Mouse (Mus musculus) spleen, adult 2 months (tissue): ENCODE data around the gene A930017K11Rik. TPM values are rescaled to one million over a fixed set of nuclear protein-coding genes. Genes with fewer than 3 reads are reported as not detected.

Experiments used
- DNase-seq, 2 experiments: peaks; one replicate each; pipeline versions ENCODE4 v3.0.0 to v3.0.0-alpha.2; 2012 to 2021; ENCODE audit warnings: low spot score in 2 of 2, low read depth in 1 of 2
- H3K27ac ChIP-seq: fragments of 200-500 bp; 2 replicates; pipeline ENCODE4 v1.5.1; 2012; ENCODE audit warnings: low read length, inconsistent platforms; ENCODE audit not compliant: insufficient read depth
- H3K27me3 ChIP-seq: fragments of 200-500 bp; 2 replicates; pipeline ENCODE4 v1.6.1; 2012; ENCODE audit warnings: mild to moderate bottlenecking, moderate library complexity, low read length, inconsistent platforms; ENCODE audit not compliant: control insufficient read depth, insufficient read depth
- H3K36me3 ChIP-seq: fragments of 200-500 bp; 2 replicates; pipeline ENCODE4 v1.6.1; 2012; ENCODE audit warnings: mild to moderate bottlenecking, low read length, inconsistent platforms; ENCODE audit not compliant: control insufficient read depth, insufficient read depth
- H3K4me1 ChIP-seq: fragments of 200-500 bp; 2 replicates; pipeline ENCODE4 v1.6.1; 2011; ENCODE audit warnings: inconsistent platforms; ENCODE audit not compliant: control insufficient read depth, insufficient read depth, insufficient read length
- H3K4me3 ChIP-seq: fragments of 200-500 bp; 2 replicates; pipeline ENCODE4 v1.5.1; 2011; ENCODE audit warnings: mild to moderate bottlenecking, inconsistent platforms; ENCODE audit not compliant: insufficient read depth, insufficient read length; ENCODE audit errors: extremely low read depth
- CTCF ChIP-seq: fragments of 200-500 bp; IDR thresholded peaks from 2 replicates; pipeline ENCODE4 v1.5.1; 2011; ENCODE audit warnings: mild to moderate bottlenecking, inconsistent platforms; ENCODE audit not compliant: insufficient read depth, insufficient read length, insufficient replicate concordance; ENCODE audit errors: extremely low read depth
- POLR2A ChIP-seq: fragments of 200-500 bp; IDR thresholded peaks from 2 replicates; pipeline ENCODE4 v1.6.1; 2011; ENCODE audit warnings: low read depth, low read length, inconsistent platforms
- WGBS: fragments of 180-500 bp; shearing (Covaris S2); methylation state at CpG from one replicate; pipeline ENCODE4 v1.1.7; 2018; 5-methylcytosine and 5-hydroxymethylcytosine counted together
- polyA plus RNA-seq: library from polyadenylated mRNA; depleted of rRNA; stranded (reverse); fragments of >200 nt; gene quantifications from 2 replicates; pipeline ENCODE4 v1.2.3, GENCODE M21; 2012

Gene A930017K11Rik
- polyA plus RNA-seq, 1 experiment = not detected

DNA sequence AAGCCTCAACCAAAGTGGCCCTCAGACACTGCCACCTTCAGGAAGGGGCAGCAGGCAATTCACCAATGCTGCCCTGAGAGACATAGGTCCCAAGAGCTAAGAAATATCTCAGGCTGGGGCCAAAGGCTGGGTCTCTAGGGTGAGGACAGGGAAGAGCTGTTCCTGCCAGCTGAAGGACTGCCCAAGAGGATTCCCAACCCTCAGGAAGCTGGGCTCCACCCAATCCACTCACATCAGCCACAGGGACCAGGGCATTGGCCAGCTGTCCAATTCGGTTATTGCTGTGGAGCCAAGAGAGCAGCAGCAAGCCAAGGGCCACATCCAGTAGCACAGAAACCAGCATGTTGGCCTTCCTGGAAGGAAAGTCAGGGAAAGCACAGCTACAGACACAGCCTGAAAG is 17.8 kb downstream of the A930017K11Rik start:
- no peak overlapping the region for H3K27ac ChIP-seq
- TF ChIP-seq CTCF = no peak
- no peak for TF ChIP-seq POLR2A
- 100% methylated on average over 1 of the region's 1 CpGs for WGBS
- peaks cover 58% of the 10 kb centered on the region for H3K36me3 ChIP-seq
- no peaks in the 10 kb centered on the region for H3K27me3 ChIP-seq
- no peaks in the 10 kb centered on the region for H3K4me1 ChIP-seq
- no peak for DNase-seq
- H3K4me3 ChIP-seq = no peak overlapping the region

DNA sequence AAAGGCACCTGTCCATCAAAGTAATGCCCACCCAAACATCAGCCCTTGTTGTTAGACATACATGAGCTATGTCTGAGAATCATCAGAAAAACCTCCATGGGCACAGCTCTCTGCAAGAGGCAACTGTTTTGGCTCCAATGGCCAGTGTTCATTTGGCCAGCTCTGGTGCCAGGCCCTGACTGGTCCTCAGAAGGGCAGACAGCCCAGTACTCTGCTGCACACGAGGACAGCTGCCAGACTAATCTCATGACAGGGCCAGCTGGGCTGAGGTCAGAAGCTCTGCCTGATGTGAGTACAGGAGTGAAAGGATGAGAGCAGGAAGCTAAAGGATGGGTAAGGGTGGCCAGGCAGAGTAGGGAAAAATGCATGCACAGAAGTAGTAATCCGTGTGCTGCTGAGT is 27.0 kb downstream of the A930017K11Rik start:
- H3K4me3 ChIP-seq = no peak overlapping the region
- no peak for DNase-seq
- H3K27ac ChIP-seq = no peak overlapping the region
- no peaks in the 10 kb centered on the region for H3K4me1 ChIP-seq
- 92% methylated on average over 2 of the region's 2 CpGs for WGBS
- peaks cover 25% of the 10 kb centered on the region for H3K36me3 ChIP-seq
- TF ChIP-seq CTCF (no peak), POLR2A (no peak)
- H3K27me3 ChIP-seq = no peaks in the 10 kb centered on the region

DNA sequence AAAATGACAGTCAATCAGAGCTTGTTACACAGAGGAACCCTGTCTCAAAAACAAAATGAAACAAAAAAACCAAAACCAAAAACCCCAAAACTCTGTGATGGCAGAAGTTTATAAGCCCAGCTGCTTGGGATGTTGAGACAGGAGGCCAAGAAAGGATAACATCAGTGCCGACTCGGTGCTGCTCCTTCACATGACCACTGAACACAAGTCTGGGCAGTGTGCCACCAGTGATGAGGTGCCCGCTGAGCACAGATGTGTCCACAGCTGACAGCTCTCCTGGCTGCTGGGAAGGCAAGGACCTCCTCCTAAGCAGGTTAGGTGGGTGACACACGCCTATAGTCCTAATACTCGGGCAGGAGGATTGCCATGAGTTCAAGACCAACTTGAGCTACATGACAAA is 30.2 kb downstream of the A930017K11Rik start:
- Histone ChIP-seq H3K4me1 (peaks cover 9% of the 10 kb centered on the region; the same call in 1 of the 2 replicates), H3K4me3 (no peak overlapping the region), H3K27me3 (no peaks in the 10 kb centered on the region), H3K36me3 (peaks cover 6% of the 10 kb centered on the region), H3K27ac (no peak overlapping the region)
- WGBS = 66% methylated on average over 5 of the region's 5 CpGs
- TF ChIP-seq POLR2A (no peak), CTCF (no peak)
- no peak for DNase-seq

DNA sequence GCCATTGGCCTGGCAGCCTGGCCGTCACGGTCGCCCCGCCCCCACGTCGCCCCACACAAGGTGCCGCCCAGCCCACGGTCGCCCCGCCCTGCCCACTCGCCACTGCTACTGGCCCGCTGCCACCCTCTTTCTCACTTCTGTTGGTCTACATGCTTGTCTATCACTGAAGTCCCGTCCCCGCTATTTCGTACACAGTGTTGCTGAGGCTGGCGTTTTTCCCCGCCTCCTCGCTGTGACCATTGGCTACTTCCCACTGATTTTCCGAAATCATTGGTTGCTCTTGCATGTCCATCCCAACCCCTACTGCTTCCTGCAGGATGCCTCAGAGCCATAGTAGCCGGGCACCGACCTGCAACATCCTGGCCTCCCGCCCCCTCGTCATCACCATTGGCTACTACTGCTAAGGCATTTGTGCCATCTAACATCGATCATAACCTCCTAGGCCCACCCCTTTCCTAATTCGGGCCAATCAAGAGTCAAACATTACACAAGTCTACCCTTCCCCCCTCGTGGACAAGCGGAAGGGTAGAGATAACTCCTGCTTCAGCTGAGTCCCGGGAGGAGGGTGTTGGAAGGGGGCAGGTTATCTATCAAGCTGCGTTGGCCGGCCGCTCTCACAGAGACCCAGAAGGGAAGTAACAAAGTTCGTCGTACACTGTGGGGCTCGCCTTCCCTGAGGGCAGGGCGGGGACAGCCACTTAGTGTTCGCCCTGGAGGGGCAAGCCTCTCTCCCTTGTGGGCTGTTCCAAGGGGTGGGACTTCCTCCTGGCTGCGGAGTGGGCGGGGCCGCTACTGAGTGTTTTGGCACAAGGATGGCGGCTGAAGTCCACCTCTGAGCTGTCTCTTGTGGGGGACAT is 32.4 kb downstream of the A930017K11Rik start:
- Histone ChIP-seq H3K4me3 (peak overlapping the region; percentile 80), H3K36me3 (no peaks in the 10 kb centered on the region), H3K27me3 (no peaks in the 10 kb centered on the region), H3K27ac (peak overlapping the region; percentile 94), H3K4me1 (peaks cover 9% of the 10 kb centered on the region; the same call in 1 of the 2 replicates)
- no peak for TF ChIP-seq CTCF
- TF ChIP-seq POLR2A = peak; percentile 54
- WGBS = under 1% methylated on average over 38 of the region's 40 CpGs
- DNase-seq = peak; percentile 99 to 100

DNA sequence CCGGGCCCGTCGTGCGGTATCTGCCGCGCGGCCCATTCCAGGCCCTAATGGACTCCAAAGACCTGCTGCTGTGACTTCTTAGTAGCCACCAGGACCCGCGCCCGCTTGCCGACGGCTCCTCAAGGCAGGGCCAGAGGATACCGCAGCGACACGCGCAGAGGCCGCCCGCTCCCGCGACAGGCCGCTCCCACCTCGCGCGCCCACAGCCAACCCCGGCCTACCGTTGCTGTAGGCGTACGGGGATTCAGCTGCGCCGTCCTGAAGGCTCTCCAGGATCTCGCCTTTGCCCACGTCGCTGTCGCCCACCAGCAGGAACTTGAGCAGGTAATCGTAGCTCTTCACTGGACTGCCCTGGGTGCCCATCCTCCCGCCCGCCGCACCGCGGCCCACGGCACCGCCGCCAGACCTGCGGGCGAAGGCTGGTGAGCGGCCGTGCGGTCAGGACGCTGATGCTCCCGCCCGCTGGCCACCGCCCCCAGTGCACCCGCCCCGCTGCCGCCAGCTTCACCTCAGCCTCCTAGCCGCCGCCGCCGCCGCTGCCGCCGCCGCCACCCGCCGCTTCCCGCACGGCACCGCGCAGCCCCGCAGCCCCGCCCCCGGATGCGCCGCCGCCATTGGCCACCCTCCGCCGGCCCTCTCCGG is 33.1 kb downstream of the A930017K11Rik start, which contains the start of gene Rab40c:
Gene Rab40c (minus strand): TSS at position 584 of the 642 bp plus-strand sequence.
- Histone ChIP-seq H3K27ac (peak within 1 kb of the TSS; percentile 94), H3K36me3 (no peaks in the 10 kb centered on the region), H3K4me1 (peaks cover 13% of the 10 kb centered on the region; the same call in 1 of the 2 replicates), H3K27me3 (no peaks in the 10 kb centered on the region), H3K4me3 (peak within 1 kb of the TSS; percentile 95)
- peak in 1 of 2 experiments; percentile 33 for DNase-seq
- no peak for TF ChIP-seq CTCF
- no peak for TF ChIP-seq POLR2A
- 1% methylated on average over 72 of the region's 78 CpGs for WGBS

DNA sequence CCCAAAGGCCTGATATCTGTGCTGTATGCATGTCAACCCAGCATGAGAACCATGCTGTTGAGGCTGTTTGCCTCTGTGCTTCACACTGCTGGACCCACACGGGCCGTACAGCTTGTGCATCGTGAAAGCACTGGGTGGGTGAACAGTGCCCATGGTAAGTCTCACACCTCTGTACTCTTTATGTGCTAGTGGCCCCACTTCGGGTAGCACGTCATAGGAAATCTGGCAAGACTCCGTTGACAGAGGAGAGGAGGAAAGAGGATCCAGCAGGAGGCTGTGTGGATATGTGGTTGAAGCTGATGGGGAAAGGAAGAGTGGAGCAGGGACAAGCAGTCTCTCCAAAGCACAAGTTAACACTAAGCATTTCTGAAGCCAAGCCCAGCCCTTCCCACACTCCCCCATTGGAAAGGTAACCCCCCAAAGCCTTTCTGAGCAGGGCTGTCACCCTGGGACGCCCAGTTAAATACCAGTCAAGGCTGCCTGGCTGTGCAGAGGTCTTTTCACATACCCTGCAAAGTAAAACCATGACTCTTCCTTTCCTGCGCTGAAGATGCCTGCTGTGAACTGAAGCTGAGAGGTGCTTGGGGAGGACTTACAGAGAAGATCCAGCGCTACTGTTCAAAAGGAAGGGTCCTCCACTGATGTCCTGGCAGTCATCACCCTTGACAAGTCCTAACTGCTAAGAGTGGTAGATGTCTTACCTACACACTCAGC is 34.2 kb downstream of the A930017K11Rik start:
- no peak overlapping the region for H3K27ac ChIP-seq
- H3K4me1 ChIP-seq = peaks cover 21% of the 10 kb centered on the region; the same call in 1 of the 2 replicates
- H3K27me3 ChIP-seq = no peaks in the 10 kb centered on the region
- H3K36me3 ChIP-seq = no peaks in the 10 kb centered on the region
- DNase-seq = no peak
- TF ChIP-seq POLR2A = no peak
- no peak for TF ChIP-seq CTCF
- 86% methylated on average over 9 of the region's 9 CpGs for WGBS
- no peak overlapping the region for H3K4me3 ChIP-seq
